Mouse (Mus musculus) CD4-positive, CD25-positive, alpha-beta regulatory T cell, adult 9 weeks (primary cell): ENCODE results near the gene Pecr. TPM values are rescaled to one million over a fixed set of nuclear protein-coding genes. Genes with fewer than 3 reads are reported as not detected.

Experiments used
- polyA plus RNA-seq: library from polyadenylated mRNA; unstranded; fragments of 100-300 nt; shearing (Covaris generic); gene quantifications from one replicate; pipeline ENCODE4 v1.2.1, GENCODE M21; 2017

Gene Pecr
- 7.7 TPM for polyA plus RNA-seq

DNA sequence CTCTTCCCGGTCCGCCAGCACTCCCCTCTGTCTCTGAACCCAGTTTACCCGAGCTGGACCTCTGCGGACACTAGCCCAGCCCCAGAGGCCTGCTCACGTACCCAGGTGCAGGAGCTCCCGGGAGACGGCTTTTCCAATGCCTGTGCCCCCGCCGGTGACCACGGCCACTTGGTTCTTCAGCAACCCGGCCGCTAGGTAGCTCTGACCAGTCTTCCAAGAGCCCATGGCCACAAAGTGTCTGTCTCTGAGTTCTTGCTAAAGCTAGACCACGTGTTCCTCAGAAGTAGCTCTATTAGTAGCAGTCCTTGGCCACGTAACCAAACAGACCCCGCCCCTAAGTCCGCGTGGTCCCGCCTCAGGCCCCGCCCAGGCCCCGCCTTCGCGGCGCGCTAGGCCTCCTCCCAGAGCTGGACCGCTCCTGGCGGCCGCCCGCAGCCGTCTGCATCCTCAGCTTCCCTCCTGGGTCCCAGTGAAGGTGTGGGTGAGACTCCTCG is at the start of gene Pecr, which contains the start of gene Tmem169:
TSS of gene Pecr (minus strand) at position 323 of the 494 bp plus-strand sequence.
TSS of gene Tmem169 (plus strand) at position 378 of the 494 bp plus-strand sequence.

DNA sequence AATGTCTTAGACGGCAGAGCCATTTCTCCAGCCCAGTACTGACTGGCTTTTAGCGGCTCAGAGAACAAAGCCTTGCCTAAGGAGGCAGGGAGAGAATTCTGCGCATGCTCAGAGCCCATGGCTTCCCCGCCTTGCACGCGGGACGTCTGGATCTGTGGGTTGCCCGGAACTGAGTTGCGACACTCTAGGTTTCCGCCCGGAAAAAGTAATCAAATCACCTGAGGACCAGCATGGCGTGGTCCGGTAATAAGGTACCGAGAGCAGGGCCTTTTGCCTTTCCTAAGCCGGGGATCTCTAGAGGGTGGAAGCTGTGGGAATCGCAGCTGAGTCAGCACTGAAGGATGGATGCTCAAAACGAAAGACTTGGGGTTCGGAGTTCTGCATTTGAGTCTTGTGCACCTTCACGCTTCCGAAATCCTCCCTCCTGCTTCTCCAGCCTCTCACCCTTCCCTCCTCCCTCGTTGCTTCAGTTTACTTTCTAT is 23.2 kb upstream of the Pecr start, which contains the start of gene Xrcc5:
TSS of gene Xrcc5 (plus strand) at position 105 of the 482 bp plus-strand sequence.

DNA sequence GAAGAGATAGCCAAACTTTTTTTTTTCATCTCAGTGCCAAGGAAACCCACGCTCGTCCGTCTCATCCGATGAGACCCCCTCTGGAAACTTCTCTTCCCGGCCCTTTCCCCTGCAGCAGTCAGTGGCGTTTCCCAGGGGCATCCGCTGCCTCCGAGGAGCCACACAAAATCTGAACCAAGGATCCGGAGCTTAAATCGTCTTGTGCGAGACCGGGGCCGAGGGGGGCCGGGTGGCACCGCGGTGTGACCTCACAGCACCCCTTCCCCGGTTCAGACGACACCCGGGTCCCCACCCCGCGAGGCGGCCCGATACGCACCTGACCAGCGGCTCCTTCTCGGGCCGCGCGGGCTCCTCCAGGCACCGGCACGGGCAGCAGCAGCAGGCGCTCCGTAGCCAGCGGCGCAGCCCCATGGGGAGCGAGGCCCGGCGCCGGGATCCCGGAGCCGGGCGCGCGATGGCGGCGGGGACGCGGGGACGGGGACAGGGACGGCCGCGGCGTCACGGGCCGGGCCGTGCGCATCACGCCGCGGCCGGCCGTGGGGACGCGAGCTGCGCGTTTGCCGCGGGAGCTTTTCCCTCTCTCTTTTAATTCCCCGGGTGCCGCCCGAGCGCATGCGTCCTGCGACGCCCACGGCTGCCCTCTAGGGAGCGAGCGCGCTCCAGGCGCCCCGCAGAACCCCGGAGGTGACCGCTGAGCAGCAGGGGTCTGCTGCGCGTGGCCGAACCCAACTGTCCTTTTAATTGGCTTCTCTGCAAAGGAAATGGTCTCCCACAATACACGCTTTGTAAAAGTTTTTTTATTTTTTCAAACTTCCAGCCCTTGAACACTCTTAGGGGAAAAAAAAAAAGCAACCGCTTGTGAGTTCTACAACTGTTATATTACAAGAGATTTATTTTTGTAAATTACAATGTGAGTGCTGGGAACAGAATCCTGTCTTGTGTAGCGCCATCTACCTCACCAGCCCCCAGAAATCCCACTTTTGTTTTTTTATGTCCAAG is 72.1 kb downstream of the Pecr start, which contains the start of gene Mreg:
TSS of gene Mreg (minus strand) at position 607 of the 999 bp plus-strand sequence.

Other genes with a start within 250 kb of the Pecr start
- gene Mreg, start 72.0 kb downstream of the Pecr start, polyA plus RNA-seq = not detected
- not detected for gene Tmem169, start 55 bp upstream of the Pecr start, polyA plus RNA-seq
- gene Xrcc5, start 23.1 kb upstream of the Pecr start, polyA plus RNA-seq = 42.3 TPM